Mouse (Mus musculus) adrenal gland, postnatal 14 days (tissue): ENCODE measurements at regions not wholly inside any gene's neighbourhood (a gene's known extent, or its start where the extent isn't known, plus 50 kb on each side); places are given as distances from the start of the nearest gene placed in this dataset.

Source experiments
- DNase-seq: peaks from one replicate; pipeline ENCODE4 v3.0.0; 2021; ENCODE audit warnings: mixed read lengths

- no peak for DNase-seq
These were observed 168.9 kb downstream of the Bcl11b start for GRCm38 (mm10) chr12:107834512-107834911.

- DNase-seq = no peak
These were observed 165.7 kb downstream of the Bcl11b start for GRCm38 (mm10) chr12:107837741-107838140.

GRCm38 (mm10) chr12:107844631-107845030 lies 158.8 kb downstream of the Bcl11b start:
- DNase-seq = no peak

- no peak for DNase-seq
These were observed 152.8 kb downstream of the Bcl11b start for GRCm38 (mm10) chr12:107850591-107850990.

GRCm38 (mm10) chr12:107852921-107853320 lies 150.5 kb downstream of the Bcl11b start:
- no peak for DNase-seq

GRCm38 (mm10) chr12:107855547-107855946 lies 147.9 kb downstream of the Bcl11b start:
- no peak for DNase-seq

GRCm38 (mm10) chr12:107856421-107857043 lies 146.9 kb downstream of the Bcl11b start:
- DNase-seq = no peak

- DNase-seq = no peak
These were observed 144.7 kb downstream of the Bcl11b start for GRCm38 (mm10) chr12:107858536-107859280.

GRCm38 (mm10) chr12:107859750-107860149 lies 143.7 kb downstream of the Bcl11b start:
- no peak for DNase-seq

- DNase-seq = no peak
These were observed 143.0 kb downstream of the Bcl11b start for GRCm38 (mm10) chr12:107860358-107860757.
